Mouse (Mus musculus): ENCODE data around the gene Gpr156. TPM values are rescaled to one million over a fixed set of nuclear protein-coding genes. Genes with fewer than 3 reads are reported as not detected.
"Not testable (repeated sequence)": the region's sequence is repeated elsewhere in the genome, so short reads cannot be mapped to it uniquely, and the experiment has no call there.

The Gpr156 gene
- polyA plus RNA-seq, 1 experiment: 0.22 TPM

DNA sequence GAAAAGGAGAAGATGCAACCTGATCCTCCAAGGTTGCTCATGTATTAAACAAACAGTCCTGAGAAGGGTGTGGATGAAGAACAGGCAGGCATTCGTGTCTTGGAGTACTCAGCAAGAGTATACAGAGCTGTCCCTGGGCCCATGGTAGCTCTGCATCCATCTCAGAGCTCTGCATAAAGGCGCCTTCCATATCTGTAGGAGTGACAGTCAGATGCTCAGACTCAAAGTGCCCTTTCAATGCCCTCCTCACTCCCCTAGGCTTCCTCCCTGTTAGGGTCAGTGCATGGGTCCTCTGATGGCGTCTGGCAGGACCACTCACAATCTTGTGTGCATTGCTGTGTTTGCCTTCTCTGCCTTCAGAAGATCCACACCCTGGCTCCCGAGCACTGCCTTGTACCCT is 36.9 kb downstream of the Gpr156 start:
- Histone ChIP-seq H3K4me1 (ENCODE audit: control insufficient read depth, insufficient read depth, low read length) (no peaks in the 10 kb centered on the region), H3K4me3 (replicated peaks; ENCODE audit: extremely low read depth, low read depth, low read length) (no peak overlapping the region)
- no peak for DNase-seq
- WGBS: 69% methylated on average over 4 of the region's 4 CpGs
- TF ChIP-seq POLR2A (IDR thresholded peaks at IDR 0.05; ENCODE audit: borderline replicate concordance, extremely low read depth, low read depth, low read length): no peak
- no peak for TF ChIP-seq CTCF (IDR thresholded peaks at IDR 0.05; ENCODE audit: insufficient read depth, low read length)

DNA sequence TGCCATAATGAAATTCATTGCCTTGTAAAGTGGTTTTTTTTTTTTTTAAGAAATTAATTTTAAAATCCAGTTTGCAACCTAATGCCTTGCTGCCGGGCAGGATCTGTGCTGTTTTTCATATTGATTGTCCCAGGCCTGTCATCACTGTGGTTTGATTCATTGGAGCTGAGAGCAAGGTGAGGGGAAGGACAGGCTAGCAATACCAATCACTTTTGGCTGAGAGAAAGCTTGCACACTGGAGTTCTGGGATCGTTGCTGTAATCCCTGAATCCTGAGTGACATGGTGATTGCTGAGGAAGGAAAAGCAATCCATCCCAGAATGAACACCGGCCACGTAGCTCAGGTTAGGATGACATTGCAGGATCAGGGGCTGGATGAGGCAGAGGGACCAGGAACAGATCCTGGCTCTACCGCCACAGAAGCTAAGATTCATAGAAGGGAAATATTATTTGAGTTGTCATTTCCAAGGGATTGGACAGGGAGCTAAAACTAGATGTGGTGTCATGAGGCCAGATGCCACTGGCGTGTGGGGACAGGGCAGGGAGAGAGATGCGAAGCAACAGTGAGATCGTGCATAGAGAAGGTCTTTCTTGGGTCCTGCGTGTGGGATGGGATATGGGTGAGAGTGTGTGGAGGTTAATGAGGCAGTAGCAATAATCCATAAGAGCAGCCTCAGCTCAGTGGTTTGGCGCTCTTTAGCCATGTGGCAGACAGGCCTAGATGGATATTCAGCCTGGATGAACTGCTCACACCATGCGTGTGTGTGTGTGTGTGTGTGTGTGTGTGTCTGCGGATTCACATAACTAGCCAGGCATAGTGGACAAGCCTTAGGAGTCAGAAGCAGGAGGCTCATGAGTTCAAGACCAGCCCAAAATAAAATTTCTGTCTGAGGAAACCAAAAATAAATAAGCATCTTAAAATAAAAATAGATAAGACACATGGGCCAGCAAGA is 38.0 kb downstream of the Gpr156 start:
- DNase-seq: no peak
- no peak for TF ChIP-seq CTCF (IDR thresholded peaks at IDR 0.05; ENCODE audit: insufficient read depth, low read length)
- TF ChIP-seq POLR2A (IDR thresholded peaks at IDR 0.05; ENCODE audit: borderline replicate concordance, extremely low read depth, low read depth, low read length): no peak
- Histone ChIP-seq H3K4me1 (ENCODE audit: control insufficient read depth, insufficient read depth, low read length) (no peaks in the 10 kb centered on the region), H3K4me3 (replicated peaks; ENCODE audit: extremely low read depth, low read depth, low read length) (no peak overlapping the region)
- WGBS: 87% methylated on average over 12 of the region's 12 CpGs

DNA sequence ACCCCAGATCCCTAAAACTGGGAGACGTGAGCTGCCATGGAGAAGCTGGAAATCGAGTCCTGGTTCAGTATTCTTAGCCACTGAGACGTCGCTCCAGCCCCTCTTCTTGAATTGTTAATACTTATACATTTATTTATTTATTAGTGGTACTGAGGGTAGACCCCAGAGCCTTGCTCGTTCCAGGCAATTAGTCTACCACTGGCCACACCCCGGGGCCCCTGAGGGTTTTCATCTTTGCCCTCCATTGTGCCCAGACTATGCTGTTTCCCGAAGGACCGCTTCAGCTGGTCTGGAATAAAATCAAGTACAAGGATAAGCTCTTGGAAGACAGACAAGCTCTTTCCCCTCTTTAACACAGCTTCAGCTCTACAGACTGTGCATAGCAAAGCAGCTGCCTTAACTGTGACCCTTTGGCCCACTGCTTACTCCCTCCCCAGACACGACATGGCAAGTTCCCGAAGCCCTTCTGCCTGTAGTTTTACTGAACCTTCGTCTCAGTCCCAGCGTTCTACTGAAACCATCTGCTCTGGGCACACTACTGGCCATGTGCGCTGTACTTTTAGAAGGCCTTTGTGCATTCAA is 39.1 kb downstream of the Gpr156 start:
- 65% methylated on average over 13 of the region's 13 CpGs for WGBS
- no peak for TF ChIP-seq POLR2A (IDR thresholded peaks at IDR 0.05; ENCODE audit: borderline replicate concordance, extremely low read depth, low read depth, low read length)
- no peak for TF ChIP-seq CTCF (IDR thresholded peaks at IDR 0.05; ENCODE audit: insufficient read depth, low read length)
- DNase-seq: no peak

DNA sequence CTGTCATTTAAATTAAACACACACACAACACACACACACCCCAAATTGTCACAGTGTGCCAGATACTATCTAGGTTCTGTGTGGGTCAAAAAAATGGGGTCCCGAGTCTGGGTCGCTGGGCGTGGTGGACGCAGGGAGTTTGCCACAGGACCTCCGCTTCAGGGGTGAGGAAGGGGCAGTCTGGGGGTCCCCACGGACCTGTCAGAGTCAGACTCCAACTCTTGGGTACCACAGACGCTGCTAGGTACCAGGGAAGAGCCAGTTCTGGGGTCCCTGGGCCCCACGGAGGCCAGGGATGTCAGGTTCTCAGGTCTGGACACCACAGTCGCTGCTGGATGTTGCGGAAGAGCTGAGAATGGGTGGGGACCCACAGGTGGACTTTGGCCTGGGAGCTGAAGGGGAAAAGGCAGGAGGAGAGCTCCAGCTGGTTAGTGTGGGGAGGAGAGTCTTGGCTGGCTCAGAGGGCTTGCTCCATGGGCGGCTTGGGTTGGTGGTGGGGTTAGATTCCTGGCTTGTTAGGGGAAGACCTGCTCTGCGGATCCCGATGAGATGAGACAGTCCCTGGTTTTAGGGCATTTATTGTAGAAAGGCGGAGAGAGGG is 39.9 kb downstream of the Gpr156 start:
- Histone ChIP-seq H3K4me3 (replicated peaks; ENCODE audit: extremely low read depth, low read depth, low read length) (no peak overlapping the region), H3K4me1 (ENCODE audit: control insufficient read depth, insufficient read depth, low read length) (no peaks in the 10 kb centered on the region)
- TF ChIP-seq CTCF (IDR thresholded peaks at IDR 0.05; ENCODE audit: insufficient read depth, low read length) (no peak), POLR2A (IDR thresholded peaks at IDR 0.05; ENCODE audit: borderline replicate concordance, extremely low read depth, low read depth, low read length) (no peak)
- WGBS: 82% methylated on average over 14 of the region's 14 CpGs
- DNase-seq: no peak

More for the DNA sequence above, 39.1 kb downstream of the Gpr156 start:
- Histone ChIP-seq H3K4me3 (replicated peaks; ENCODE audit: extremely low read depth, low read depth, low read length) (no peak overlapping the region), H3K4me1 (ENCODE audit: control insufficient read depth, insufficient read depth, low read length) (no peaks in the 10 kb centered on the region)

DNA sequence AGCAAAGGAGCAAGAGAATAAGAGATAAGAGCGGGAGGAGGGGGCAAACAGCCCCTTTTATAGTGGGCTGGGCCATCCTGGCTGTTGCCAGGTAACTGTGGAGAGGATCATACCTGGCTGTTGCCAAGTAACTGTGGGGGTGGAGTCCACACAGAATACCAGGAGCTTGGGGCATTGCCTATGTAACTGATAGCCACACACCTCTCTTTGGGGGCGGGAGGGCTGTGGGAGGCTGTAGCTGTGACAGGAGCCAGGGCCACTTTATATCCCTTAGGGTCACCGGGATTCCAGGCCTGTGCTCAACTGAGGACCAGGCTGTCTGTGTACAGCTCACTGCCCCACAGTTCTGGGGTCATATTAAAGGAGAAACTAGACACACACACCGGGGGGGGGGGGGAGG is 40.5 kb downstream of the Gpr156 start:
- TF ChIP-seq POLR2A (IDR thresholded peaks at IDR 0.05; ENCODE audit: borderline replicate concordance, extremely low read depth, low read depth, low read length) (no peak), CTCF (IDR thresholded peaks at IDR 0.05; ENCODE audit: insufficient read depth, low read length) (no peak)
- Histone ChIP-seq H3K4me3 (replicated peaks; ENCODE audit: extremely low read depth, low read depth, low read length) (no peak overlapping the region), H3K4me1 (ENCODE audit: control insufficient read depth, insufficient read depth, low read length) (no peaks in the 10 kb centered on the region)
- DNase-seq: no peak
- 59% methylated on average over 4 of the region's 4 CpGs for WGBS

DNA sequence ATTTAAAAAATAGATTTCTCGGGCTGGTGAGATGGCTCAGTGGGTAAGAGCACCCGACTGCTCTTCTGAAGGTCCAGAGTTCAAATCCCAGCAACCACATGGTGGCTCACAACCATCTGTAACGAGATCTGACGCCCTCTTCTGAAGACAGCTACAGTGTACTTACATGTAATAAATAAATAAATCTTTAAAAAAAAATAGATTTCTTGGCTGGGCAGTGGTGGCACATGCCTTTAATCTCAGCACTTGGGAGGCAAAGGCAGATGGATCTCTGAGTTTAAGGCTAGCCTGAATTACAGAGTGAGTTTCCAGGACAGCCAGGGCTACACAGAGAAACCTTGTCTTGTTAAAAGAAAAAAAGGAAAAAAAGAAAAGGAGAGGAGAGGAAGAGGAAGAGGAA is 46.4 kb downstream of the Gpr156 start:
- DNase-seq; H3K4me3 ChIP-seq (replicated peaks; ENCODE audit: extremely low read depth, low read depth, low read length); H3K4me1 ChIP-seq (ENCODE audit: control insufficient read depth, insufficient read depth, low read length): not testable (repeated sequence)
- 80% methylated on average over 4 of the region's 4 CpGs for WGBS

DNA sequence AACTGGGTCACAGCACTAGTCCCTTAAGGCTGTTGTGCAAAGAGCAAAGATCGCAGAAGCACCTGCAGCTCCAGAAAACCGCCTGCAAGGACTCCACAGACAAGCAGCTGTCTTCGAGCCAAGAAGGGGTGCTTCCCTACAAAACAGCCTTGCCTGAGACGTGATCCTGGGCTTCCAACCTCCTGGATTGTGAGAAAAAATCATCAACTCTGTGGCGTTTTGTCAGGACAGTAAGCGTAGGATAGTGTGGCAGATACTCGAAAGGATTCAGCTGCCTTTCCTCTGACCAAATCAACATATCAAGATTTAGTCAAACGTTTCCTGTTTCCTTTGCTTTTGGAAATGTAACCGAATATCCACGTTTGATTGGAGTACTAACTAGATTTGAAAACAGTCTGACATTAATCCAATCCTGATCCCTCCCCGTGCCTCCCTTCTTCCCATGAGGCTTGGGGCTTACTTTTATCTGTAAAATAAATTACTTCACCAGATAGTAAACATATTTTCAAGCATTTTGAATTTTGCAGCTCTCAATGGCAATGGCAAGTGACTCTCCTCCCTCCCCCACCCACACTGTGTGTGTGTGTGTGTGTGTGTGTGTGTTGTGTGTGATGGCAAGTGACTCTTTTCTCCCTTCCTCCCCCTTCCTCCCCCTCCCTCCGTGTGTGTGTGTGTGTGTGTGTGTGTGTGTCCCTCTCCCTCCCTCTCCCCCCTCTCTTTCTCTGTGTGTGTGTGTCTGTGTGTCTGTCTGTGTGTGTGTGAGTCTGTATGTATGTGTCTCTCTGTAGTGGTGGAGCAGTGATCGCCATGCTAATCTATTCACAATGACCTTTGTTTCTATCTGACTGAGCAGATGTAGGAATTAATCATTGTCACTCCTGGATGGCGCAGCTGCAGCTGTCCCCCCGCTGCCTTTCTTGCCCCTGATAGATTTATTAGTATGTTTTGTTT is 47.3 kb downstream of the Gpr156 start:
- no peak for TF ChIP-seq POLR2A (IDR thresholded peaks at IDR 0.05; ENCODE audit: borderline replicate concordance, extremely low read depth, low read depth, low read length)
- TF ChIP-seq CTCF (IDR thresholded peaks at IDR 0.05; ENCODE audit: insufficient read depth, low read length): no peak
- H3K4me1 ChIP-seq (ENCODE audit: control insufficient read depth, insufficient read depth, low read length): peaks cover 9% of the 10 kb centered on the region
- H3K4me3 ChIP-seq (replicated peaks; ENCODE audit: extremely low read depth, low read depth, low read length): peak overlapping the region; percentile 10
- WGBS: 9% methylated on average over 15 of the region's 15 CpGs
- no peak for DNase-seq

DNA sequence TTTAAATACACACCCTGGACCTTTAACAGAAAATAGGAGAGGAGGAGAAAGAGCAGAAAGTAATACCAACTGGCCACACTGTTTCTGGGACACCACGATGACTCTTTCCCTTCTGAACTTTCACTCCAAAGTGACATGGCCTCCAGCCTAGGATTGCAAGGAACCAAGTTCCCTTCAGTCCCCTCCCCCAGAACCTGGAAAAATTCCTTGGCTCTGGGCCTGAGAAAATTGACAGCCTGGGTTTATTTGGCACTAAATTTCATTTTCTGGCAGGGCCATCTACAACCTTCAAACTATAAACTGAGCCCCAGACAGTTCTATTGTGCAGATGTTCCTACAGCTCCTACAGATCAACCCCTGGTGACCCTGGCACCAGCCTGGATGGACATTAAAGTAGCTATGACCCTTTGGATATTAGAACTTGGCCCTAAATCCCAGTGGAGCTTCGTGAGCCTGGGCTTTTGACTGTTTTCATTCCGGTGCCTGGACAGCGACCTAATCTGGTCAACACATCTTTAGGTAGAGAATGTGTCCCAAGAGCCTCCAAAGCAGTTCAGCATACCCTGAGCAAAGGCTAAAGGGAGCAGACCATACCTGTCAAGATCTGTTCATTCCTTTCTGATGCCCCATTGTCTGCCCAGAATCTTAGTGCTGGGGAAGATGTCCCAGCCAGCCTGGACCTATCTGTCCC is 48.2 kb downstream of the Gpr156 start:
- DNase-seq: no peak
- Histone ChIP-seq H3K4me3 (replicated peaks; ENCODE audit: extremely low read depth, low read depth, low read length) (no peak overlapping the region), H3K4me1 (ENCODE audit: control insufficient read depth, insufficient read depth, low read length) (peaks cover 9% of the 10 kb centered on the region)
- TF ChIP-seq CTCF (IDR thresholded peaks at IDR 0.05; ENCODE audit: insufficient read depth, low read length): no peak
- TF ChIP-seq POLR2A (IDR thresholded peaks at IDR 0.05; ENCODE audit: borderline replicate concordance, extremely low read depth, low read depth, low read length): no peak
- 39% methylated on average over 4 of the region's 4 CpGs for WGBS
